Mouse (Mus musculus): ENCODE results near the gene Aldh16a1. TPM values are rescaled to one million over a fixed set of nuclear protein-coding genes. Genes with fewer than 3 reads are reported as not detected.
"Not testable (repeated sequence)": the region's sequence is repeated elsewhere in the genome, so short reads cannot be mapped to it uniquely, and the experiment has no call there.

Gene Aldh16a1
- polyA plus RNA-seq, 1 experiment from 2014 or later, result 65.3 TPM

- DNase-seq (ENCODE audit: low spot score), result no peak
- Histone ChIP-seq H3K4me3 (peak overlapping the region; percentile 51), H3K36me3 (replicated peaks) (peaks cover 37% of the 10 kb centered on the region), H3K27me3 (replicated peaks; ENCODE audit: low read depth, poor library complexity, severe bottlenecking) (peaks cover 54% of the 10 kb centered on the region), H3K27ac (replicated peaks) (peak overlapping the region; percentile 42), H3K4me1 (peaks cover 17% of the 10 kb centered on the region), H3K9me3 (no peaks in the 10 kb centered on the region)
- 29% methylated on average over 6 of the region's 6 CpGs for WGBS
These were observed 8.2 kb upstream of the Aldh16a1 start for GRCm38 (mm10) chr7:45162551-45162950.

- Histone ChIP-seq H3K27me3 (replicated peaks; ENCODE audit: low read depth, poor library complexity, severe bottlenecking) (peaks cover 47% of the 10 kb centered on the region), H3K9me3 (no peaks in the 10 kb centered on the region), H3K27ac (replicated peaks) (peak overlapping the region; percentile 42), H3K36me3 (replicated peaks) (peaks cover 42% of the 10 kb centered on the region), H3K4me1 (peaks cover 17% of the 10 kb centered on the region), H3K4me3 (peak overlapping the region; percentile 51)
- 5% methylated on average over 35 of the region's 35 CpGs for WGBS
- DNase-seq (ENCODE audit: low spot score), result peak; percentile 92
These were observed 7.5 kb upstream of the Aldh16a1 start for GRCm38 (mm10) chr7:45161612-45162473.

- Histone ChIP-seq H3K36me3 (replicated peaks) (peaks cover 50% of the 10 kb centered on the region), H3K4me3 (no peak overlapping the region), H3K4me1 (peaks cover 17% of the 10 kb centered on the region), H3K27me3 (replicated peaks; ENCODE audit: low read depth, poor library complexity, severe bottlenecking) (peaks cover 37% of the 10 kb centered on the region), H3K9me3 (no peaks in the 10 kb centered on the region), H3K27ac (replicated peaks) (no peak overlapping the region)
- no peak for DNase-seq (ENCODE audit: low spot score)
- 91% methylated on average over 3 of the region's 3 CpGs for WGBS
These were observed 6.5 kb upstream of the Aldh16a1 start for GRCm38 (mm10) chr7:45160866-45161265.

- Histone ChIP-seq H3K4me1 (peaks cover 17% of the 10 kb centered on the region), H3K27me3 (replicated peaks; ENCODE audit: low read depth, poor library complexity, severe bottlenecking) (peaks cover 32% of the 10 kb centered on the region), H3K36me3 (replicated peaks) (peaks cover 50% of the 10 kb centered on the region), H3K9me3 (no peaks in the 10 kb centered on the region), H3K4me3 (no peak overlapping the region), H3K27ac (replicated peaks) (no peak overlapping the region)
- 90% methylated on average over 6 of the region's 6 CpGs for WGBS
- no peak for DNase-seq (ENCODE audit: low spot score)
These were observed 6.0 kb upstream of the Aldh16a1 start for GRCm38 (mm10) chr7:45160316-45160800.

GRCm38 (mm10) chr7:45158991-45159390, 4.6 kb upstream of the Aldh16a1 start:
- no peak overlapping the region for H3K4me3 ChIP-seq
- H3K36me3 ChIP-seq (replicated peaks), result peaks cover 50% of the 10 kb centered on the region
- H3K4me1 ChIP-seq, result peaks cover 24% of the 10 kb centered on the region
- peaks cover 18% of the 10 kb centered on the region for H3K27me3 ChIP-seq (replicated peaks; ENCODE audit: low read depth, poor library complexity, severe bottlenecking)
- no peak for DNase-seq (ENCODE audit: low spot score)
- 92% methylated on average over 6 of the region's 6 CpGs for WGBS
- no peak overlapping the region for H3K27ac ChIP-seq (replicated peaks)
- H3K9me3 ChIP-seq, result no peaks in the 10 kb centered on the region

GRCm38 (mm10) chr7:45157459-45157858, 3.1 kb upstream of the Aldh16a1 start:
- peaks cover 3% of the 10 kb centered on the region for H3K27me3 ChIP-seq (replicated peaks; ENCODE audit: low read depth, poor library complexity, severe bottlenecking)
- H3K4me3 ChIP-seq, result no peak overlapping the region
- H3K27ac ChIP-seq (replicated peaks), result no peak overlapping the region
- no peak for DNase-seq (ENCODE audit: low spot score)
- WGBS, result 87% methylated on average over 14 of the region's 14 CpGs
- no peaks in the 10 kb centered on the region for H3K9me3 ChIP-seq
- H3K36me3 ChIP-seq (replicated peaks), result peaks cover 50% of the 10 kb centered on the region
- peaks cover 22% of the 10 kb centered on the region for H3K4me1 ChIP-seq

- WGBS, result 95% methylated on average over 15 of the region's 15 CpGs
- Histone ChIP-seq H3K9me3 (no peaks in the 10 kb centered on the region), H3K36me3 (replicated peaks) (peaks cover 50% of the 10 kb centered on the region), H3K27me3 (replicated peaks; ENCODE audit: low read depth, poor library complexity, severe bottlenecking) (no peaks in the 10 kb centered on the region), H3K27ac (replicated peaks) (no peak overlapping the region), H3K4me3 (no peak overlapping the region), H3K4me1 (peaks cover 22% of the 10 kb centered on the region)
- no peak for DNase-seq (ENCODE audit: low spot score)
These were observed 1.8 kb upstream of the Aldh16a1 start for GRCm38 (mm10) chr7:45156206-45156605.

- Histone ChIP-seq H3K4me1 (peaks cover 28% of the 10 kb centered on the region), H3K36me3 (replicated peaks) (peaks cover 43% of the 10 kb centered on the region), H3K9me3 (no peaks in the 10 kb centered on the region), H3K4me3 (no peak overlapping the region; the same call in 1 of the 2 replicates), H3K27me3 (replicated peaks; ENCODE audit: low read depth, poor library complexity, severe bottlenecking) (no peaks in the 10 kb centered on the region), H3K27ac (replicated peaks) (no peak overlapping the region)
- WGBS, result 85% methylated on average over 9 of the region's 9 CpGs
- DNase-seq (ENCODE audit: low spot score), result no peak
These were observed 1.2 kb upstream of the Aldh16a1 start for GRCm38 (mm10) chr7:45155590-45155989.

- peaks cover 38% of the 10 kb centered on the region for H3K36me3 ChIP-seq (replicated peaks)
- no peak for DNase-seq (ENCODE audit: low spot score)
- peak overlapping the region; percentile 97 for H3K27ac ChIP-seq (replicated peaks)
These were observed 670 bp upstream of the Aldh16a1 start for GRCm38 (mm10) chr7:45154993-45155514.

GRCm38 (mm10) chr7:45153586-45153985, 798 bp downstream of the Aldh16a1 start:
- no peak for DNase-seq (ENCODE audit: low spot score)
- Histone ChIP-seq H3K4me3 (peak overlapping the region; percentile 73), H3K4me1 (peaks cover 43% of the 10 kb centered on the region), H3K36me3 (replicated peaks) (peaks cover 33% of the 10 kb centered on the region), H3K27ac (replicated peaks) (peak overlapping the region; percentile 97), H3K27me3 (replicated peaks; ENCODE audit: low read depth, poor library complexity, severe bottlenecking) (no peaks in the 10 kb centered on the region), H3K9me3 (no peaks in the 10 kb centered on the region)
- 6% methylated on average over 5 of the region's 5 CpGs for WGBS

More at GRCm38 (mm10) chr7:45154993-45155514, 670 bp upstream of the Aldh16a1 start:
- WGBS, result 80% methylated on average over 12 of the region's 12 CpGs
- no peaks in the 10 kb centered on the region for H3K9me3 ChIP-seq
- peak overlapping the region; percentile 73 for H3K4me3 ChIP-seq
- H3K27me3 ChIP-seq (replicated peaks; ENCODE audit: low read depth, poor library complexity, severe bottlenecking), result no peaks in the 10 kb centered on the region
- H3K4me1 ChIP-seq, result peaks cover 33% of the 10 kb centered on the region

GRCm38 (mm10) chr7:45153052-45153451, 1.3 kb downstream of the Aldh16a1 start:
- not testable (repeated sequence) for DNase-seq (ENCODE audit: low spot score); H3K27me3 ChIP-seq (replicated peaks; ENCODE audit: low read depth, poor library complexity, severe bottlenecking); H3K9me3 ChIP-seq
- peaks cover 33% of the 10 kb centered on the region for H3K36me3 ChIP-seq (replicated peaks)
- WGBS, result 93% methylated on average over 2 of the region's 2 CpGs
- H3K4me3 ChIP-seq, result peak overlapping the region; percentile 73
- H3K27ac ChIP-seq (replicated peaks), result peak overlapping the region; percentile 97; the same call in 1 of the 2 replicates
- peaks cover 45% of the 10 kb centered on the region for H3K4me1 ChIP-seq

- Histone ChIP-seq H3K9me3 (no peaks in the 10 kb centered on the region), H3K36me3 (replicated peaks) (peaks cover 35% of the 10 kb centered on the region), H3K27me3 (replicated peaks; ENCODE audit: low read depth, poor library complexity, severe bottlenecking) (no peaks in the 10 kb centered on the region), H3K27ac (replicated peaks) (peak overlapping the region; percentile 75; the same call in 1 of the 2 replicates), H3K4me3 (no peak overlapping the region), H3K4me1 (peaks cover 45% of the 10 kb centered on the region)
- DNase-seq (ENCODE audit: low spot score), result peak; percentile 48
- 49% methylated on average over 11 of the region's 11 CpGs for WGBS
These were observed 3.1 kb downstream of the Aldh16a1 start for GRCm38 (mm10) chr7:45151303-45151702.
